Mouse (Mus musculus) hindbrain, embryonic 13.5 days (tissue): ENCODE measurements around the gene Ndufs4. TPM values are rescaled to one million over a fixed set of nuclear protein-coding genes. Genes with fewer than 3 reads are reported as not detected.

Experiments used
- ATAC-seq: fragments of 200-750 bp; cut with Nextera tagmentation; 2 replicates; pipeline ENCODE4 v1.8.0; 2017; ENCODE audit warnings: moderate TSS enrichment; ENCODE audit not compliant: low FRiP score
- H3K27ac ChIP-seq: fragments of 300-500 bp; sonication (generic); 2 replicates; pipeline ENCODE4 v1.5.1; 2015; ENCODE audit warnings: inconsistent platforms, mild to moderate bottlenecking, moderate library complexity
- H3K27me3 ChIP-seq: fragments of 300-500 bp; sonication (generic); 2 replicates; pipeline ENCODE4 v1.6.1; 2015; ENCODE audit warnings: mild to moderate bottlenecking, inconsistent platforms
- H3K36me3 ChIP-seq: fragments of 300-500 bp; sonication (generic); 2 replicates; pipeline ENCODE4 v1.6.1; 2015; ENCODE audit warnings: mild to moderate bottlenecking, inconsistent platforms
- H3K4me1 ChIP-seq: fragments of 300-500 bp; sonication (generic); replicated peaks from 2 replicates; pipeline ENCODE4 v1.6.1; 2015; ENCODE audit warnings: inconsistent platforms
- H3K4me2 ChIP-seq: fragments of 300-500 bp; sonication (generic); 2 replicates; pipeline ENCODE4 v1.6.1; 2015; ENCODE audit warnings: inconsistent platforms, mild to moderate bottlenecking, moderate library complexity
- H3K4me3 ChIP-seq: fragments of 300-500 bp; sonication (generic); 2 replicates; pipeline ENCODE4 v1.5.1; 2015; ENCODE audit warnings: mild to moderate bottlenecking, inconsistent platforms
- H3K9ac ChIP-seq: fragments of 300-500 bp; sonication (generic); 2 replicates; pipeline ENCODE4 v1.6.1; 2015; ENCODE audit warnings: mild to moderate bottlenecking, inconsistent platforms
- H3K9me3 ChIP-seq: fragments of 300-500 bp; sonication (generic); 2 replicates; pipeline ENCODE4 v1.6.1; 2016; ENCODE audit warnings: inconsistent platforms
- WGBS: fragments of 180-500 bp; shearing (Covaris S2); methylation state at CpG from one replicate; pipeline ENCODE4 v1.1.7; 2015; 5-methylcytosine and 5-hydroxymethylcytosine counted together
- polyA plus RNA-seq: library from polyadenylated mRNA; unstranded; fragments of >200 nt; fragmentation: Nextera tagmentation; extraction: Ambion mirVana; gene quantifications from 2 replicates; pipeline ENCODE4 v1.2.1, GENCODE M21; 2015

The Ndufs4 gene
- polyA plus RNA-seq, 1 experiment from 2014 or later, result 369 TPM

- no peak for ATAC-seq
- H3K4me3 ChIP-seq, result no peak overlapping the region
These were observed 4.4 kb upstream of the Ndufs4 start for GRCm38 (mm10) chr13:114392501-114392900.

DNA sequence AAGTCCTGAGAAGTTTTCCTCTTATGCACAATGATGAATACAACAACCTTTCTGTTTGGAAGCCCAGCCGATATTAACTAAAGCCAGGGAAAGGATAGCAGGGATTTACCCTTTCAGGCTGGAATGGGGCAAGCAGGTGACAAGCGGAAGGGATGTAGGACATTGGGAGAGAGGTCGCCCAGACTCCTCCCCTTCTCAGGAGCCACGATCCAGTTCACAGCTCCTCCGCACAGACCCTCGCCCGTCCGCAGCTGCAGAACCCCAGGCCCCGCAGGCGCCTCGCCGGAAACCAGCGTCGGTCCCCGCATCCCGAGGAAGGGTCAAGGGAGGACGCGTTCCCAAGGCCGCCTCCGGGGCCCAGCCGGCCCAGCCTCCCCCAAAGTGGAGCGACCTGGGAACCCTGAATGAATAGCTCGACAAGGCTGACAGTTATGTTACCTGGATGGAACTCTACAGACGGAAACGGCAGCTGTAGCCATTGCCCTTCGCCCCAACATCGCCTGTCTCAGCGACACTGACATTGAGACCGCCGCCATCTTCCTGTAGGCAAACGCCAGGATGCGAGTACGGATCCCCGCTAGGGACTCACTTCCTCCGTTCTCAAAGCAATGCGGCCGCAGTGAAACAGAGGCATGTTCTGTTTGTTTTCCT, 412 bp downstream of the Ndufs4 start:
- under 1% methylated on average over 37 of the region's 37 CpGs for WGBS
- Histone ChIP-seq H3K36me3 (peaks cover 10% of the 10 kb centered on the region; the same call in 1 of the 2 replicates), H3K4me1 (peaks cover 15% of the 10 kb centered on the region), H3K9me3 (no peaks in the 10 kb centered on the region), H3K4me2 (peak overlapping the region; percentile 82), H3K27ac (peak overlapping the region; percentile 87), H3K4me3 (peak overlapping the region; percentile 62), H3K27me3 (no peaks in the 10 kb centered on the region), H3K9ac (peak overlapping the region; percentile 80)
- ATAC-seq, result peak; percentile 92

More at GRCm38 (mm10) chr13:114392501-114392900, 4.4 kb upstream of the Ndufs4 start:
- no peak overlapping the region for H3K9ac ChIP-seq
- H3K9me3 ChIP-seq, result no peaks in the 10 kb centered on the region
- H3K27me3 ChIP-seq, result no peaks in the 10 kb centered on the region
- H3K4me1 ChIP-seq, result peaks cover 5% of the 10 kb centered on the region
- H3K4me2 ChIP-seq, result no peak overlapping the region
- no peaks in the 10 kb centered on the region for H3K36me3 ChIP-seq
- H3K27ac ChIP-seq, result no peak overlapping the region

- Histone ChIP-seq H3K9ac (peak overlapping the region; percentile 80), H3K36me3 (peaks cover 16% of the 10 kb centered on the region), H3K27me3 (no peaks in the 10 kb centered on the region), H3K4me1 (peaks cover 15% of the 10 kb centered on the region), H3K27ac (peak overlapping the region; percentile 87), H3K9me3 (no peaks in the 10 kb centered on the region), H3K4me2 (peak overlapping the region; percentile 82), H3K4me3 (peak overlapping the region; percentile 62)
- WGBS, result 8% methylated on average over 10 of the region's 10 CpGs
- ATAC-seq, result peak; percentile 62
These were observed 977 bp downstream of the Ndufs4 start for GRCm38 (mm10) chr13:114387074-114387487.

DNA sequence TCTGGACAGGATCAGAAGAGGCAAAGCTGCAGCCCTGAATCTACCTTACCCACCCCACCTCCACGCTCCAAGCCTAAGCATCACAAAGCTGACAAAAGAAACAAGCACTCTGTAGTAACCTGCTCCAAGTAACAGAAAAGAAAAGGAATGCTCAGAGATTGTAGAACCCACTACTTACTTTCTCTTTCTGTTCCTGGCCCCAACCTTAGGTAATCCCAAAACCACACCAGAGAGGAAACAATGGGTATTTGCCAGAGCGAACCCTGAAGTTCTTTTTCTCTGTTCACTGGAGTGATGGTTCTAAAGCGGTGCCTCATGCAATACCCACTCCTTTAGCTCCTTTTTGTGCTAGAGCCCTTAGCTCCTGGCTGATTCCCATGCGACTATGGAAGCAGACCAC, 11.5 kb downstream of the Ndufs4 start:
- WGBS, result 88% methylated on average over 4 of the region's 4 CpGs
- Histone ChIP-seq H3K27ac (no peak overlapping the region), H3K9me3 (no peaks in the 10 kb centered on the region; the same call in 1 of the 2 replicates), H3K4me3 (no peak overlapping the region), H3K4me2 (no peak overlapping the region), H3K9ac (no peak overlapping the region), H3K27me3 (no peaks in the 10 kb centered on the region), H3K36me3 (peaks cover 32% of the 10 kb centered on the region), H3K4me1 (no peaks in the 10 kb centered on the region)
- ATAC-seq, result no peak

GRCm38 (mm10) chr13:114362086-114362485, 26.0 kb downstream of the Ndufs4 start:
- no peak for ATAC-seq

GRCm38 (mm10) chr13:114351321-114351946, 36.6 kb downstream of the Ndufs4 start:
- H3K36me3 ChIP-seq, result no peaks in the 10 kb centered on the region
- peaks cover 7% of the 10 kb centered on the region for H3K4me1 ChIP-seq
- no peak overlapping the region for H3K9ac ChIP-seq
- no peak overlapping the region for H3K4me2 ChIP-seq
- 37% methylated on average over 8 of the region's 8 CpGs for WGBS
- H3K4me3 ChIP-seq, result no peak overlapping the region
- peak; percentile 74; the same call in 1 of the 2 replicates for ATAC-seq
- no peak overlapping the region for H3K27ac ChIP-seq
- H3K9me3 ChIP-seq, result no peaks in the 10 kb centered on the region
- H3K27me3 ChIP-seq, result no peaks in the 10 kb centered on the region

More at GRCm38 (mm10) chr13:114362086-114362485, 26.0 kb downstream of the Ndufs4 start:
- no peak overlapping the region for H3K4me2 ChIP-seq
- no peak overlapping the region for H3K27ac ChIP-seq
- H3K4me3 ChIP-seq, result no peak overlapping the region
- 84% methylated on average over 3 of the region's 3 CpGs for WGBS
- H3K27me3 ChIP-seq, result no peaks in the 10 kb centered on the region
- H3K9ac ChIP-seq, result no peak overlapping the region
- H3K36me3 ChIP-seq, result no peaks in the 10 kb centered on the region; the same call in 1 of the 2 replicates
- no peaks in the 10 kb centered on the region for H3K4me1 ChIP-seq
- H3K9me3 ChIP-seq, result no peaks in the 10 kb centered on the region

GRCm38 (mm10) chr13:114344979-114345712, 42.9 kb downstream of the Ndufs4 start:
- Histone ChIP-seq H3K9me3 (no peaks in the 10 kb centered on the region), H3K27me3 (no peaks in the 10 kb centered on the region), H3K4me1 (peaks cover 12% of the 10 kb centered on the region), H3K27ac (no peak overlapping the region), H3K4me3 (no peak overlapping the region), H3K9ac (no peak overlapping the region), H3K36me3 (no peaks in the 10 kb centered on the region), H3K4me2 (no peak overlapping the region)
- ATAC-seq, result peak; percentile 52
- 53% methylated on average over 13 of the region's 13 CpGs for WGBS

DNA sequence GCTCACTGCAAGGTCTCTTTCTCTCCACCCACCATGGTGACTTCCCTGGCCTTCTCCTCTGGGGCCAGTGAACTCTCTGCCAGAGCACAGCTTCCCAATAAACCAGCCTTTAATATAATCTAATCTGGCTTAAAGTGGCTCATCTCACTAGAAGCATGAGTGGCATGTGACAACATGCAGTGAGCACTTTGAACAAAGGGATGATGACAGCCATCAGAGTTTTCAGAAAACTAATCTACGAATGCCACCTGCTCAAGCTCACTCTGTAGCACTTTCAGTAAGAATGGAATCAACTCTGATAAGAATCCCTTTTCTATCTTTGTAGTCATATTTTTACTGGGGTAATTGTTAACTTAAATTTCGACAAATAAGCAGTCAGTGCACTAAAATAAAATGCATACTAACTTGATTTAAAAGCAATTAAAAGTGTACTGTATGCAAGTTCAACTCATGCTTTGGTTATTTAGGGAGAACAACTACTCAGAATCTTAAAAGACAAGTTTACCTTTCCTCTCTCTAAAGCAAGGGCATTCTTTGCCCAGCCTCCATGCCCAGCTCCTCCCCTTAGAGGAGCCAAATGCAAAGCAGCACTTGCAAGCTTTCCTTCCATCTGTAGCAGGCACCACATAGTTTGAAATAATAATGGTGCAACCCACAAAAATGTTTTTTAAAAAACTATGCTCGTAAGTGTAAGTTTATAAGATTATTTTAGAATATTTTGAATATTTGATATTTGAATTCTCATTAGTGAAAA, 43.7 kb downstream of the Ndufs4 start:
- WGBS, result 71% methylated on average over 3 of the region's 3 CpGs
- 0 out of 2 replicates have a peak overlapping the region, but pooled peaks have one; percentile 31 for H3K27ac ChIP-seq
- no peak overlapping the region for H3K9ac ChIP-seq

DNA sequence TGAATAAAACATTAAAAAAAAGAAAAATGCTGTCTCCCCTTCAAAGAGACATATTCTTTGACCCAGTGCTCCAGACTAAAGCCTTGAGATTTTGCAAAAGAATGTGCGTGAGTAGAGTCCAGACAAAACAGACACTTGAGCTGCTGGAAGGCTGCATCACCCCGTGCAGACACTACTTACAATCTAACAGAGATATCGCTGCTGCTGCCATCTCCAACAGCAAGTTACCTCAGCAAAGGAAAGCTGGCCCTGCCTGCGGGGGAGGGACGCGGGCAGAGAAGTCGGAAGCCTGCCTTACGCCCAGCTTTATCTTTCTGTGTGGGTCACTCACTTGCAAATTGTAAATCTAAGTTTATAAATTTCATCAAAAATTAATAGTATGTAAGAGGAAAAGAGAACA, 45.1 kb downstream of the Ndufs4 start:
- no peak for ATAC-seq
- WGBS, result 20% methylated on average over 8 of the region's 8 CpGs
- Histone ChIP-seq H3K36me3 (no peaks in the 10 kb centered on the region), H3K9ac (peak overlapping the region; percentile 49), H3K4me2 (no peak overlapping the region), H3K4me3 (no peak overlapping the region), H3K4me1 (peaks cover 12% of the 10 kb centered on the region), H3K27me3 (no peaks in the 10 kb centered on the region), H3K27ac (no peak overlapping the region), H3K9me3 (no peaks in the 10 kb centered on the region)

More for the DNA sequence above, 43.7 kb downstream of the Ndufs4 start:
- H3K4me2 ChIP-seq, result no peak overlapping the region
- H3K4me1 ChIP-seq, result peaks cover 12% of the 10 kb centered on the region
- no peaks in the 10 kb centered on the region for H3K9me3 ChIP-seq
- no peak overlapping the region for H3K4me3 ChIP-seq
- H3K36me3 ChIP-seq, result no peaks in the 10 kb centered on the region
- no peak for ATAC-seq
- H3K27me3 ChIP-seq, result no peaks in the 10 kb centered on the region

DNA sequence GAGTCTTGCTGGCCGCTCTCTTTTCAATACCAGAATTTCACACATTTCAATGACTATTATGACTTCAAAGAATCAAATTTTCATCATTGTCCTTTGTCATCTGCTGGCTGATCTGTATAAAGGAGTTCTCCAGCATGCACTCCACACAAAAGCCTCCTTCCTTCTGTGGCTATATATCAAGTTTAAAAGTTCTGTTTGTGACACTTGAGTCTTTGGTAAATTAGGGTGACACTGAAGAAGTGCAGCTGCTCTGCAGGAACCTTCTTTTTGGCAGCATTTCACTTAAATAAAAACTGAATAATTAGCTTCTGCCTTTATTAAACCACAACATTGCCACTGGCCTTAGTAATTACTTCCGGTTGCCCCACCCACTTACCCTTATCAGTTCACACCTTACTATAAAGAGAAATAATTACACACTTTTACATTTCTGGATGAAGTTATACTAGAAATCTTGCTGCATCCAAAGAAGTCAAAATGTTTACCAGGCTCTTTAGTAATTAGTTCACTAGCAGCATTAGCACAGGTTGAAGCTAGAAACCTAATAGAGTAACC, 68.1 kb downstream of the Ndufs4 start:
- no peaks in the 10 kb centered on the region; the same call in 1 of the 2 replicates for H3K4me1 ChIP-seq
- no peaks in the 10 kb centered on the region for H3K27me3 ChIP-seq
- no peak for ATAC-seq
- H3K9ac ChIP-seq, result no peak overlapping the region
- peaks cover 3% of the 10 kb centered on the region; the same call in 1 of the 2 replicates for H3K36me3 ChIP-seq
- H3K9me3 ChIP-seq, result no peaks in the 10 kb centered on the region
- 53% methylated on average over 2 of the region's 2 CpGs for WGBS
- H3K4me2 ChIP-seq, result no peak overlapping the region
- no peak overlapping the region for H3K27ac ChIP-seq
- no peak overlapping the region for H3K4me3 ChIP-seq

- no peak overlapping the region for H3K27ac ChIP-seq
- no peak for ATAC-seq
- H3K36me3 ChIP-seq, result peaks cover 3% of the 10 kb centered on the region; the same call in 1 of the 2 replicates
- no peaks in the 10 kb centered on the region for H3K27me3 ChIP-seq
- H3K4me1 ChIP-seq, result no peaks in the 10 kb centered on the region; the same call in 1 of the 2 replicates
- no peak overlapping the region for H3K4me3 ChIP-seq
- H3K9me3 ChIP-seq, result no peaks in the 10 kb centered on the region
- H3K4me2 ChIP-seq, result no peak overlapping the region
- H3K9ac ChIP-seq, result no peak overlapping the region
These were observed 68.9 kb downstream of the Ndufs4 start for GRCm38 (mm10) chr13:114319136-114319535.
